Mouse (Mus musculus) right cerebral cortex, postnatal 25 days (tissue): ENCODE results near the gene Tmem217.
"Not testable (repeated sequence)": the region's sequence is repeated elsewhere in the genome, so short reads cannot be mapped to it uniquely, and the experiment has no call there.

Experiments
- DNase-seq: peaks from one replicate; pipeline ENCODE4 v3.0.0; 2022

Gene Tmem217

GRCm38 (mm10) chr17:29548994-29549393, 3.2 kb downstream of the Tmem217 start:
- DNase-seq, result no peak

- no peak for DNase-seq
Observed at GRCm38 (mm10) chr17:29548494-29548893, 3.7 kb downstream of the Tmem217 start.

GRCm38 (mm10) chr17:29545241-29545640, 6.9 kb downstream of the Tmem217 start:
- DNase-seq, result no peak

- DNase-seq, result no peak
Observed at GRCm38 (mm10) chr17:29544064-29544463, 8.1 kb downstream of the Tmem217 start.

GRCm38 (mm10) chr17:29542831-29543690, 9.1 kb downstream of the Tmem217 start:
- no peak for DNase-seq

- DNase-seq, result no peak
Observed at GRCm38 (mm10) chr17:29541419-29541818, 10.8 kb downstream of the Tmem217 start.

GRCm38 (mm10) chr17:29540426-29540825, 11.8 kb downstream of the Tmem217 start:
- DNase-seq, result no peak

GRCm38 (mm10) chr17:29533866-29534265, 18.3 kb downstream of the Tmem217 start:
- DNase-seq, result no peak

- DNase-seq, result no peak
Observed at GRCm38 (mm10) chr17:29531757-29532384, 20.3 kb downstream of the Tmem217 start.

GRCm38 (mm10) chr17:29531278-29531677, 20.9 kb downstream of the Tmem217 start:
- no peak for DNase-seq

- no peak for DNase-seq
Observed at GRCm38 (mm10) chr17:29530508-29530907, 21.7 kb downstream of the Tmem217 start.

GRCm38 (mm10) chr17:29528568-29529187, 23.5 kb downstream of the Tmem217 start:
- no peak for DNase-seq

GRCm38 (mm10) chr17:29525613-29526012, 26.6 kb downstream of the Tmem217 start:
- DNase-seq, result no peak

GRCm38 (mm10) chr17:29519731-29520130, 32.5 kb downstream of the Tmem217 start:
- no peak for DNase-seq

GRCm38 (mm10) chr17:29518665-29519064, 33.5 kb downstream of the Tmem217 start:
- not testable (repeated sequence) for DNase-seq

- DNase-seq, result peak; percentile 71
Observed at GRCm38 (mm10) chr17:29514435-29514834, 37.8 kb downstream of the Tmem217 start.

GRCm38 (mm10) chr17:29513044-29513730, 39.0 kb downstream of the Tmem217 start:
- no peak for DNase-seq

GRCm38 (mm10) chr17:29510691-29511090, 41.5 kb downstream of the Tmem217 start:
- no peak for DNase-seq

GRCm38 (mm10) chr17:29508927-29509608, 43.1 kb downstream of the Tmem217 start:
- no peak for DNase-seq

- no peak for DNase-seq
Observed at GRCm38 (mm10) chr17:29503700-29504099, 48.5 kb downstream of the Tmem217 start.

- DNase-seq, result no peak
Observed at GRCm38 (mm10) chr17:29502669-29503665, 49.2 kb downstream of the Tmem217 start.
